Mouse (Mus musculus) small intestine, adult 2 months (tissue): Measurements from ENCODE around the gene Ctbp2.

Experiments used
- CTCF ChIP-seq: fragments of 200-500 bp; IDR thresholded peaks from 2 replicates; pipeline ENCODE4 v1.5.1; 2012; ENCODE audit warnings: low read depth, mild to moderate bottlenecking, control low read depth, inconsistent platforms, low read length, moderate library complexity, mixed read lengths; ENCODE audit not compliant: insufficient replicate concordance, insufficient read length; ENCODE audit errors: extremely low read depth
- POLR2A ChIP-seq: fragments of 200-500 bp; IDR thresholded peaks from 2 replicates; pipeline ENCODE4 v1.6.1; 2012; ENCODE audit warnings: low read depth, mild to moderate bottlenecking, control low read depth, inconsistent platforms, low read length, moderate library complexity

- no peak for TF ChIP-seq CTCF
- no peak for TF ChIP-seq POLR2A
Measured at GRCm38 (mm10) chr7:133005772-133006171, 118.4 kb downstream of the Ctbp2 start.
